In the genomic region with DNA sequence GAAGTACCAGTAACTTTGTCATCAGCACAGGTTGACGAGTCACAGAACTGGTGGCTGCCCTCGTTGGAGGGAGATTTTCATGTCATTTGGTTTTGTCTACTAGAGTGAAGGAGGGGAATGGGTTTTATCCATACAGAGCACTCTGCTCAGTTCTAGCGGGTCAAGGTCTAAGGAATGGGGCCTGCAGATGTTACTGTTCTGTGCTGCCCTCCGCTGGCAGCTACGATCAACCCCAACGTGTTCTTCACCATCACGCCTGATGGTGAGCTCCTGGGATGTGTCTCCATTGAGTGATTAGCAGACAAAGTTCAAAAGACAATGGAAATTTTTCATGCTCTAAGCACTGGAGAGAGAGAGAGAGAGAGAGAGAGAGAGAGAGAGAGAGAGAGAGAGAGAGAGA, we compare ENCODE assay signal across 11 mouse cellular contexts.
DNase-seq lines count a peak whose midpoint lies in the region; TF ChIP-seq lines count a peak whose summit lies in the region.
"Had no signal": no experiment of that assay in that cellular context is flagged by ENCODE, and none has a peak within 500 bp of the region (broad histone marks: within the 10 kb centered on the region; RNA-seq: fewer than 3 reads in every experiment).

No protein-coding gene starts in this region.

- in situ Hi-C loops in CH12.LX (cut with MboI; ENCODE audit: low pct_ligation_motif_present, low pct_unique_long_range_greater_than_20kb, low sequenced_read_pairs): loop anchor here (25.0 kb wide), 1 partner anchor 379 kb away; no protein-coding TSS in a partner anchor

- dilution Hi-C loops in CH12.LX (cut with MboI; ENCODE audit: extremely low pct_ligation_motif_present, extremely low pct_unique_long_range_greater_than_20kb, low sequenced_read_pairs): no loop called here

- H3K4me1 ChIP-seq in CH12.LX (ENCODE audit: control insufficient read depth in 1 of 2, insufficient read depth in 2 of 2): no peaks in the 10 kb centered on the region
- H3K4me1 ChIP-seq: forebrain, embryonic 15.5 days; hindbrain, embryonic 12.5 days; stomach, embryonic 15.5 days had no signal

- TF ChIP-seq CTCF in layer of hippocampus, adult 2 months (conservative IDR thresholded peaks at IDR 0.05): peak; percentile 69
- peak in 1 of 2 experiments; percentile 68; a peak in 2 of 4 replicates for TF ChIP-seq CTCF in CH12.LX (conservative IDR thresholded peaks at IDR 0.05 in 1 of 2, IDR thresholded peaks at IDR 0.05 in 1 of 2; ENCODE audit: low read depth in 2 of 2, low read length in 2 of 2)

- no peaks in the 10 kb centered on the region for H3K79me2 ChIP-seq in CH12.LX (replicated peaks; ENCODE audit: control insufficient read depth, extremely low read depth, insufficient read depth, poor library complexity, severe bottlenecking)

- no peaks in the 10 kb centered on the region for H3K36me3 ChIP-seq in CH12.LX (replicated peaks in 1 of 2; ENCODE audit: control insufficient read depth in 1 of 2, insufficient read depth in 1 of 2, low read length in 1 of 2)
- H3K36me3 ChIP-seq: forebrain, embryonic 15.5 days; hindbrain, embryonic 12.5 days; stomach, embryonic 15.5 days had no signal

- H3K27ac ChIP-seq in layer of hippocampus, adult 2 months: no peak overlapping the region
- no peak overlapping the region for H3K27ac ChIP-seq in CH12.LX (ENCODE audit: insufficient read depth, low read depth)
- H3K27ac ChIP-seq: forebrain, embryonic 15.5 days; hindbrain, embryonic 12.5 days; stomach, embryonic 15.5 days had no signal

- DNase-seq in cerebellum, adult 9-10 months: peak; percentile 4
- no peak for DNase-seq in cerebellum, adult 11 months
- peak in 1 of 2 experiments; percentile 12 for DNase-seq in layer of hippocampus, adult 2 months (ENCODE audit: low spot score in 2 of 2)
- no peak for DNase-seq in layer of hippocampus, adult 9-10 months (ENCODE audit: low spot score)
- peak; percentile 22 for DNase-seq in CH12.LX (ENCODE audit: extremely low read depth)
- DNase-seq in induced T-regulatory cell, adult 2 months (ENCODE audit: low read depth): peak; percentile 1
- DNase-seq in urinary bladder, adult 2 months (ENCODE audit: low spot score): no peak
- no peak for DNase-seq in c-Kit-positive CD71-positive TER-119-positive erythroid progenitor cells, embryonic 14.5 days (ENCODE audit: low spot score)

- H3K4me2 ChIP-seq in CH12.LX (ENCODE audit: insufficient read depth, low read depth, poor library complexity, severe bottlenecking): no peak overlapping the region
- H3K4me2 ChIP-seq: forebrain, embryonic 15.5 days; hindbrain, embryonic 12.5 days; stomach, embryonic 15.5 days had no signal

- no peak for TF ChIP-seq EP300 in CH12.LX (IDR thresholded peaks at IDR 0.05; ENCODE audit: low read length)

- H3K4me3 ChIP-seq in layer of hippocampus, adult 2 months: no peak overlapping the region
- no peak overlapping the region for H3K4me3 ChIP-seq in CH12.LX (replicated peaks in 1 of 3; ENCODE audit: low read depth in 2 of 3, low read length in 2 of 3, poor library complexity in 1 of 3)
- H3K4me3 ChIP-seq: forebrain, embryonic 15.5 days; hindbrain, embryonic 12.5 days; stomach, embryonic 15.5 days had no signal

- peak; percentile 65 for TF ChIP-seq RAD21 in CH12.LX (IDR thresholded peaks at IDR 0.05; ENCODE audit: low read depth, low read length)

- H3K9ac ChIP-seq in CH12.LX (ENCODE audit: insufficient read depth, low read depth): no peak overlapping the region
- H3K9ac ChIP-seq: forebrain, embryonic 15.5 days; hindbrain, embryonic 12.5 days; stomach, embryonic 15.5 days had no signal

- H3K27me3 ChIP-seq in CH12.LX (replicated peaks): no peaks in the 10 kb centered on the region
- H3K27me3 ChIP-seq: forebrain, embryonic 15.5 days; hindbrain, embryonic 12.5 days; stomach, embryonic 15.5 days had no signal

- no peak for TF ChIP-seq POLR2A in CH12.LX (IDR thresholded peaks at IDR 0.05; ENCODE audit: low read depth, low read length)

- no peaks in the 10 kb centered on the region for H3K9me3 ChIP-seq in CH12.LX (replicated peaks; ENCODE audit: low read length)
- H3K9me3 ChIP-seq: forebrain, embryonic 15.5 days; hindbrain, embryonic 12.5 days; stomach, embryonic 15.5 days had no signal

TF ChIP-seq in CH12.LX, 34 proteins besides CTCF, POLR2A, EP300 and RAD21:
- TF ChIP-seq SMC3 (IDR thresholded peaks at IDR 0.05; ENCODE audit: low read depth, low read length) (peak; percentile 56), MYC (IDR thresholded peaks at IDR 0.05; ENCODE audit: low read depth, low read length) (no peak), ZMIZ1 (IDR thresholded peaks at IDR 0.05; ENCODE audit: low read depth, low read length) (no peak), ZC3H11A (IDR thresholded peaks at IDR 0.05; ENCODE audit: low read depth, low read length) (no peak)

Comparison
In these comparisons a context has a peak if more than half of its experiments do, and no peak if none do; other contexts are left out.
1. DNase-seq: peak in cerebellum, adult 9-10 months (single experiment), CH12.LX (single experiment) and induced T-regulatory cell, adult 2 months (single experiment); none in cerebellum, adult 11 months (single experiment), layer of hippocampus, adult 9-10 months (single experiment), urinary bladder, adult 2 months (single experiment) and c-Kit-positive CD71-positive TER-119-positive erythroid progenitor cells, embryonic 14.5 days (single experiment).